Mouse (Mus musculus): ENCODE results near the gene Prune1.

The Prune1 gene

DNA sequence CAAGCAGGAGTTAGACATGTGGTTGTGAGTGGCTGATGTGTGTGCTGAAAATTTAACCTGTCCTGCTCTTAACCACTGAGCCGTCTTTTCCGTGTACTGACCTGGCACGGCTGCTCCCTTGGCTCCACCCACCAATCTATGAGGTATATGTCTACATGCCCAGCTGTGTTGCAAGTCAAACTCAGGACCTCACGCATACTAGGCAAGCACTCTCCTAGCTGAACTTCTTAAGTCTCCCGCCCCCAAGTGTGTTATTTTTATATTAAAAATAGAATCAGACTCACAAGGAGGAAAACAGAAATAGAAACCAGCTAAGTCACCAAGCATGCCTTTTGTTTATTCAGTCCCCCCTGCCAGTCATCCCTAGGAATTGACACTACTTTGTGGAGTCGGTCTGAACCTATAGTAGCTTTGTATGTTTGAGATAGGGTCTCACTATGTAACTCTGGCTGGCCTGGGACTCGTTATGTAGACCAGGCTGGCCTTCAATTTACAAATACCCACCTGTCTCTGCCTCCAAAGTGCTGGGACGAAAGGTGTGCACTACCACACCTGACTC is 44.3 kb downstream of the Prune1 start:
- DNase-seq (ENCODE audit: low read depth, low spot score) = no peak

GRCm38 (mm10) chr3:95235386-95236301 is 46.2 kb downstream of the Prune1 start:
- DNase-seq (ENCODE audit: low read depth, low spot score) = no peak

GRCm38 (mm10) chr3:95233303-95233980 is 48.4 kb downstream of the Prune1 start:
- no peak for DNase-seq (ENCODE audit: low read depth, low spot score)

GRCm38 (mm10) chr3:95232771-95233170 is 49.1 kb downstream of the Prune1 start:
- DNase-seq (ENCODE audit: low read depth, low spot score) = no peak

- no peak for DNase-seq (ENCODE audit: low read depth, low spot score)
These were observed 50.3 kb downstream of the Prune1 start, which contains the start of gene Mllt11 for GRCm38 (mm10) chr3:95231298-95232221. TSS of gene Mllt11 (minus strand) at chr3:95232171.

GRCm38 (mm10) chr3:95230495-95231297 is 51.2 kb downstream of the Prune1 start:
- no peak for DNase-seq (ENCODE audit: low read depth, low spot score)

DNA sequence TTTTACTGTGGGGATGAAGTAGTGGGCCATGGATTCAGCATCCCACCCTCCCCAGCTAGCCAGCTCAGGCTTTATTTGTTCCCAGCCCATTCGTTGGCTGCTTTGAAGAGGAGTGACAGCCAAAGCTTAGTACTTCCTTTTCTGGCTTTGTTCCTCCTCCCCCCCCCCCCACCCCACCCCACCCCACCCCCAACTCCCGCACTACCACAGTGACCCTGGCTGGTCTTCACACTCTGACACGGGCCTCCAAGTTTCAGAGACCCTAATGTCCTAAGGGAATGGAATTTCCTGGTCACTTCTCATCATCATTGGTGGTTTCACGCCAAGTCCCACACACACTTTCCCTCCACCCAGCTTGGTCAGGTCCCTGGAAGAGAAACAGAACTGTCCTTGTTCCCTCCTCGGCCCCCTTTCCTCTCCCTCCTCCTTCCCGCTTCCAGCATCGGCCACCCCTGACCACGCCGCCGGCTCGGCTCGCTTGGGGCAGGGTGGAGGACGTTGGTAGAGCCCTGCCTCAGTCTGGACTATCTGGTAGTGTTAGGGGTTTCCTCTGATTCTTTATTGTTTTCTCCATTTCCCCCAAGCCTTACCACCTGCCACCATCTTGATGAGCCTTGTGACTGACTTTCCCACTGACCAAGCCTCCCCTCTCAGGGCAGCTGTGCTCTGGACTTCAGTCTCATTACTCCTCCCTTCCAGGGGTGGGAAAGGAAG is 51.9 kb downstream of the Prune1 start:
- no peak for DNase-seq (ENCODE audit: low read depth, low spot score)

DNA sequence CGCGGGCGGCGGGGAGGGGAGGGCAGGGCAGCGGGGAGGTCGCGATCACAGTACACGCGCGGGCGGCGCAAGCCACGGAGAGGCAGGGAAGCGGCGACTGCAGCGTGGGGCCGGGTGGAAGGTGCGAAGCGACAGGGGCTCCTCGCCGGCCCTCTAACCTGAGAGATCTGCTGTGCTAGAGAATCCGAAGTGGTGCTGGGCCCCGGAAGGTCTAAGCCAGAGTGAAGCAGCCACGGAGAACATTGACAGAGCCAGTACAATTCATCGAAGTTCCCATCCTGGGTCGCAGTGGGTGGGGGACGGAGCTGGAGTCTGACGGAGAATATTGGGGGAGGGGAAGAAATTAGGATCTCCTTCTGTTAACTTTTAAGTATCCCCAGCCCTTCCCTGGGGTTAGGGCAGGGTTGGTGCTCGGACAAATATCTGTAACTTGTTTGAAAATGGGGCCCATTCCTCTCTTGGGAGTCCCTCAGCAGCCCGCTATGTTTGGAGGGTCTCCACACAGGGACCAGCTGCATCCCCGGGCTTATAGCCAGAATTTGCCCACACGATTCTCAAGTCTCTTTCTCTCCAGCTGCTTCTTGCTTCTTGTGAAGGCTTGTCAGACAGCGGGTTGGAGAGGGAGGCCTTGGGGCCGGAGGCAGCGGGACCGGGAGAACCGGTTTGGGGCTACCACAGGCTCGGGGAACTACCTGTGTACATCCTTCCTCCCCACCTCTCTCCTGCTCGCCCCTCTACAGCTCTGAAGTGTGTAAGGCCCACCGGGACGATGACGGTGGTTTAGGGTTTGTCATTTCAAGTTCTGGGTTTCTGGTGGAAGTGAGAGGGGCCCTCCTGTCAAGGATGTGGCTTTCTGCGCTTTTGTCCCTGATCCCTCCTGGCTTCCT is 52.7 kb downstream of the Prune1 start:
- DNase-seq (ENCODE audit: low read depth, low spot score) = no peak

DNA sequence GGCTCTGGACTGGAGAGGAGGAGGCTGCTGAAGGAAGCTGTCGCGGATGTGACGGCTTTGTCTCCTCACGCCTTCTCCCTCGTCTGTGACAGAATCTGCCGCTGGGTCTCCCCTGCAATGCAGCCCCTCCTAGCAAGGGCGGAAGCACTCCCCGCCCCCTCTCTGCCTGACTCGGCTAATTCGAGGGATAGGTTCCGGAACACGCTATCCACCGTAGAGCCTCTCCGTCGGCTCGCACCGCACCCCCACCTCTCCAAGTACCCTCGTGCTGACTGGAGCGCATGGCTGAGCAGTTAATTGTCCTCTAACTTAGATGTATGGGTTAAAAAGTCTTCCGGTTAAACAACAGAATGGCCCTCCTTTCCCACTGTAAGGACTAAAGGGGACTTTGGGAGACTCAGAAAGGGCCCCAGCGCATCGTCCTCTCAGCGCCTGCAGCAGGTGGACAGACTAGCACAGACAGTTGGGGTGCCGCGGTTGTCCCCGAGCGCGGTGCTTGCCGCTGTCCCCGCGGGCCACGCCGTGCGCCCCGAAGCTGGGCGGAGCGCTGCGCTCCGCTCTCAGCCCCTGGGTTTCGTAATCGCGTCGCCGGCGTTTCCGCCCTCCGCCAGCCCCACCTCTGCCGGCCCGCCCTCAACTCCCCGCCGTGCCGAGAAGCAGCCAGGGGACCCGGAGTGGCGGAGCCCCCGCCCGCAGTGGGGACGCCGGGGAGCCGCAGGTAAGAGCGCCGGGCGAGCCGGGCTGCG is 53.6 kb downstream of the Prune1 start, which contains the start of gene Cdc42se1:
TSS of gene Cdc42se1 (plus strand) at position 585 of the 746 bp plus-strand sequence.
- DNase-seq (ENCODE audit: low read depth, low spot score) = peak; percentile 81

DNA sequence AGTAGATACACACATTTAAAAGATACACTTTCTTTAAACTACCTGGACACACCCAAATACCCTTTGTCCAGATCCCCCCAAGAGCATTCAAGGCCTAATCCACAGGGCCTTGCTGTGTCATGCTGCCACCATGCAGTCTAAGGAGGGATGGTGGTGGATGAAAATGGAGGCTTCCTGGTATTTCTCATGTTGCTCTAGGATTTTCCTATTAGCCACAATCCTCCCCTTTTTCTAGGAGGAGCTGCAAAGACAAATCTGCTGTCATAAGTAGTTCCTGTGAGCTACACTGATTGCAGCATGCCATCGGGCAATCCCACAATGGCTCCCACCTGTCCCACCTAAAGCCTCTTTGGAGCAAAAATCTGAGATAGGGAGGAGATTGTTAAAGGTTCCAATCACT is 54.7 kb downstream of the Prune1 start:
- DNase-seq (ENCODE audit: low read depth, low spot score) = no peak

DNA sequence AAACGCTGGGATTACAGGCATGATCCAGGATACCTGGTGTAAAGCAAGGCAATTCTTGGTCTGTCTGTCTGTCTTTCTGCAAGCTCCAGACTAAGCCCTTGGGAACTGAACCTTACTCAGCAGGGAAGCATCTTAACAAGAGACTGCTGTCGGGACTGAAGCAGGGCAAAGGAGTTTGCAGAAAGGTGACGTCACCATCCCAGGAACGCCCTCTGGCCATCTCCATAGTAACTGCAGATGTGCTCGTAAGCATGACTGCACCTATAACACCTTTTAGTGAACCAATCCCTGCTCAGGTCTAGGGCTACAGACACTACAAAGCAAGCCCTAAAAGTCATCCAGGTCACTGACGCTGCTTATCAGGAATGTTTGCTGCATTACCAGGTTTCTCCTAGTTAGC is 57.6 kb downstream of the Prune1 start:
- no peak for DNase-seq (ENCODE audit: low read depth, low spot score)

- no peak for DNase-seq (ENCODE audit: low read depth, low spot score)
These were observed 58.8 kb downstream of the Prune1 start for GRCm38 (mm10) chr3:95223041-95223440.

GRCm38 (mm10) chr3:95218466-95219137 is 63.3 kb downstream of the Prune1 start:
- no peak for DNase-seq (ENCODE audit: low read depth, low spot score)

- peak; percentile 91 for DNase-seq (ENCODE audit: low read depth, low spot score)
These were observed 64.4 kb downstream of the Prune1 start, which contains the start of gene Gabpb2 for GRCm38 (mm10) chr3:95217255-95218134. TSS of gene Gabpb2 (minus strand) at chr3:95217916.

- no peak for DNase-seq (ENCODE audit: low read depth, low spot score)
These were observed 65.1 kb downstream of the Prune1 start for GRCm38 (mm10) chr3:95216655-95217254.

DNA sequence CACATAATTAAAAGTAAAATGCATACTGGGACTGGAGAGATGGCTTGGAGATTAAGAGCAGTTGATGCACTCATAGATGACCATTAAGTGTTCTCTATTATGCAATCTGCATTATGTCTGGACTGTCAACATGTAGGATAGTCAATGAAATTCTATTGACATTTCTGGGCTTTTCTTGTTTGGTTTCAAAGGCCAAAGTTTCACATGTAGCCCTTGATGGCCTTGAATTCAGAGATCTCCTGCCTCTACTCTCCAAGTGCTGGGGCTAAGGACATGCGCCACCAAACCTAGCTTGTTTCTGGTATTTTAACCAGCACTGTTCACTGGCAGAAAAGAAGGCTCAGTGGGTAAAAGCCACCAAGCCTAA is 68.3 kb downstream of the Prune1 start:
- DNase-seq (ENCODE audit: low read depth, low spot score) = no peak

Data from skeletal muscle tissue, adult 2 months (tissue).